Mouse (Mus musculus): ENCODE measurements at regions not wholly inside any gene's neighbourhood (a gene's known extent, or its start where the extent isn't known, plus 50 kb on each side); places are given as distances from the start of the nearest gene placed in this dataset.

DNA sequence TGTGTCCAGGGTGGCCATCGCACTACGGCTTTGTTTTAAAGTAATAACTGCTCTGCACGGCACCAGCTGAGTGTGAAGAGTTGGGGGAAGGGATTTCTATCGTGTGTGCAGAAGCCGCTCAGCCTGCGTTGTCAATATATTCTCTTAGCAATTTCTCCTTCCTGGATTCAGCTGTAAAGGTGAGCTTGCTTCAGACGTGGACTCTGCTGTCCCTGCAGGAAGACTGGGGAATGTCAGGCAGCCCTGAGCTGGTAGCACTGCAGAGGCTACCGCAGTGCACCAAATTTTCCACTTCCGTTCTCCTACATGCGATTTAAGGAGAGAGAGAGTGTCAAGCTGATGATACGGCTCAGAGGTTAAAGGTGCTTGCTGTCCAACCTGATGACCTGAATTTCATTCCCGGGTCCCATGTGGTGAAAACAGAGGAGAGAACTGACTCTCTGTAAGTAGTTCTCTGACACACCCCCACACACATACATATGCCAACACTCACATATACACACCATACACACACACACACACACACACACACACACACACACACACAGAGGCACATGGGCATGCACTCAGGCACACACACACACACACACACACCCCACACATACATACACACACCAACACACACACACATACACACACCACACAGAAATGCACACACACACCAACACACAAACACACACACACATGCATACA, 59.9 kb upstream of the Prelid3b start:
- peak; percentile 18 for DNase-seq

DNA sequence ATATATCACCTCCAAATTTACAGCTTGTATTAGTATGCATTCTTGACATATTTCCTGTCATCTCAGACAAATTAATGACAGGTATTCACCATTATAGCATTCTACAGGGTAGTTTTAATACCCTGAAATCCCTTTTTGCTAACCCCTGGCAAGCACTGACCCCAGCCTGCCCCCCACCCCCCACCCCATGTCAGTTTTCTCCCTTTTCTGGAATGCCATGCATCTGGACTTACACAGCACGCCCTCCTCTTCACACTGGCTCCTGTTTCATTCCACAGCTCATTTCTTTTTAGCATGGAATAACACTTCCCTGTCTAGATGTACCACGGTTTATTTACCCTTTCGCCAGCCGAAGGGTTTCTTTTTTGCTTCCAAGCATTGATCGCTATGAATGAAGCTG, 67.8 kb upstream of the Prelid3b start:
- no peak for DNase-seq

DNA sequence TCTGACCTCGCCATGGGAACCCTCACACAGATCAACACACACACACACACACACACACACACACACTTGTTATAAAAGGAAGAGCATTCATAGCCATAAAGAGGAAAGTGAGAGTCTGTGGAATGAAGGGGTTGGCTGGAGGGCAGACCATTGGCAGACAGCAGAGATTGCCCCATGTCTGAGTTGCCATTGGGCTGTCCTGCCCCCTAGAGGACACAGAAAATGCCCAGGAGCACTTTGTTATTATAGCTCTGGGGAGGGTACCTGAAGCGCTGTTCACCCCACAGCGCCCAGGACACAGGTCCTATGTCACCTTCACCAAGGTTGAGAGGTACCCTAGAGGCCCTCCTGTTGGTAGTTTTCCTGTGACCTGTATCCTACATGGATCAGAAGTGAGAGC, 74.3 kb upstream of the Prelid3b start:
- DNase-seq: peak; percentile 29

- peak; percentile 49 for DNase-seq
These were observed 74.8 kb upstream of the Prelid3b start for GRCm38 (mm10) chr2:174547701-174548100.

DNA sequence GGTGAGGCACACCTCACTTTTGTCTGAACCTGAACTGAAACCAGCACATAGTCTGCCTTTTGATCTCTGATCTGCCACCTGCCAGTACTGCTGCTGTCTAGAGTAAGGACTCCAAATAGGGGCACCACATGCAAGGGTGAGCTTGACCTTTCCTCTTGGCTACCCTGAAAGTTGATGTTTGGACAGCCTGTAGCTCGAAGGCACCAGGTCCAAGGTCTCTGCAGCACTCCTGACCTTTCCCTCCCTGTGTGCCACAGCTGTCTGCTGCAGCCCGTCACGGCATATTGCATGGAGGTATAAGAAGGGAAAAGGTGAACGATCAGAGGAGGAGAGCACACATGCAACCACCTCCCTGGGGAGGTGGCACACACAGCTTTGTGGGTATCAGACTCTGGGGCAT, 75.9 kb upstream of the Prelid3b start:
- peak; percentile 14 for DNase-seq

DNA sequence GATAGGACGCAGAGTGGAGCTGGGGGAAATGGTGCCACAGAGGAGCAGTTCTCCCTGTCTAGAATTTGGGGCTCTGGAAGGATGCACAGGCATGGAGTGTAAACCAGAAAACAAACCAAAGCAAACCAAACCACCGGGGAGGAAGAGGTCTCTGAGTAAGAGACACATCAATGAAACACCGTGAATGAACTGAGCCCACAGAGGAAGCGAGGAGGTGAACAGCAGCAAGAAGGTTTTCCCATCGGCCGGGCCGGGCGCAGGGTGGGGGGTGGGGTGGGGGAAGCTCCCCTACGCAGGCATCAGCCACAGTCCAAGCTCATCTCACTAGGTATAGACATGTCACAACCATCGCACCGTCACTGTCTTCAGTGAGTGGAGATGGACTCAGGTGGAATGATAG, 82.9 kb upstream of the Prelid3b start:
- no peak for DNase-seq

- peak; percentile 30 for DNase-seq
These were observed 81.4 kb upstream of the Zfp831 start for GRCm38 (mm10) chr2:174561828-174562429.

DNA sequence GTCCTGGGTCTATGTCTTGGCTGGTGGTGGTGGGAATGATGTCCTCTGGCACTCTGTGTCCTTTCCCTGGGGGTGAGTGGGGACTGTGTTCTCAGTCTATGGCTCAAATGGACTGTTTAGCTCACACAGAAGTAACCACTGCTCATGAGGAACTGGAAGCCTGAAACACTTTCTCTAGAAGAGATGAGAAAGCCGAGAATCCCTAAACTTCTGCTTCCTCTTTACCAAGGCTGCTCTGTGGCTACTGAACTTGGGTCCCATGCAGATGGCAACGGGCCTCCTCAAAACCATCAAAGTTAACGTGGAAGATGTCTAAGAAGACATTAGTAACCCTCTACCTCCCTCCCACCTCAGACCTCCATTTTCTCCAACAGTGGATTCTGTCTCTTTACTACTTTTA, 79.4 kb upstream of the Zfp831 start:
- no peak for DNase-seq

DNA sequence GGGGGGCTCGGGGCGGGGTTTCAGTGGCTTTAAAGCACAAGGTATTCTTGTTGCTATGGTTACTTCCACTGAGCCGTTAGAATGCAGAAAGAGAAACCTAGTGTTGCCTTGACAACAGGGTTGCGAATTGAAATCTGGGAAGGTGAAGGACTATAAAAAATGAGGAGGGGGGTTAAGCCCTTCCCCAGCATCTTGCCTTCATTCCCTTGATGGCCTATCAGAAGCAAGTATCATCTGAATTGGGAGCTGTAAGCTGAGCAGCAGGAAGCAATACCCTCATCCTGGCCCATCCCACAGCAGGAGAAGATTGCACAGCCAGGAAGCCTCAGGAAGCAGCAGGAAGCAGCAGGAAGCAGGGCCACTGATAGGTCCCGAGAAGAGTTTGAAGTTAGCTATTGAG, 78.5 kb upstream of the Zfp831 start:
- DNase-seq: no peak

DNA sequence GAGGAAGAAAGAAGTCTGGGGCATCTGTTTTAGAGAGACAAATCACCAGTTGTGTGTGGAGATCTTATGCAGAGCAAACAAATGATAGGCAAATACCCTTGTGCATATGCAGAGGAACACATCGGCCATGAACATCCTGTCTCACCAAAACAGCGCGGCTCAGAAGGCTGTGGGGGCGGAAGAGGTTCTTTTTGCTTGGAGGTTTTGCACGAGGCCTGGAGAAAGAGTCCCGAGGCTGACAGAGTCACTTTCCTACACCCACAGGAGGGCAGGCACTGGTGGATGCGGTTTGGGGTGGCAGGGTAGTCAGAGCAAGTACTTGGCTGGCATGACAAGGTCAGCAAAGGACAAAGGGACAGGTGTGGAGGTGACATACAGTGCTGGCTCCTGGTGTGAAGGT, 77.4 kb upstream of the Zfp831 start:
- no peak for DNase-seq

- DNase-seq: peak; percentile 14
These were observed 76.6 kb upstream of the Zfp831 start for GRCm38 (mm10) chr2:174566752-174567151.

DNA sequence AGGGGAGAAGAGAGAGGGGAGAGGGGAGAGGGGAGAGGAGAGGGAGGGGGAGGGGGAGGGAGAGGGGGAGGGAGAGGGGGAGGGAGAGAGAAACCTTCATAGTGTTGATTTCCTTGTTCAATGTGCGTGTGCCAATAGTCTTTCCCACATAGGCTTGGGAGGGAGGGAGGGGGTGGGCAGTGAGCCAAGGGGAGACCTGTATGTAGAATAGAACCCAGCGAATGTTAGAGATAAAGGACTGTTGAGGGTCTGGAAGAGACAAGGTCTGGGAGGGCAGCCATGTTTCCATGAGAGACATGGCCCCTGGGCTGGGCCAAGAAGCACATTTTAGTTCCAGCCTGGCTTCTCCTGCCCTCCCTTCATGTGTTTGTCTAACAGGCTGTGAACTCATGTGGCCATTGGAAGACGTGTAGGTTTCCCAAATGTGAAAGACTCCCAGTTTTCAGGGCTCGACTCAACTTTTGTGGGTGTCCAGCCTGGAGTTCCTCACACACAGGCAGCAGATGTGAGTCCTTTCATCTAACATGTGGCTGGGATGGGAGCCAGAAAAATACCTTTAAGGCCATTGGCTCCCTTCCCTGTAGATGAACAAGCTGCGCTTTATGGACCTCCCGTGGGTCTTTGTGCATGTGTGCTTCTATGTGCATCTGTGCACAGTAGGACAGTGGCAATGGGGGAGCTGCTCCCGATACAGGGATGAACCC, 68.4 kb upstream of the Zfp831 start:
- no peak for DNase-seq

- no peak for DNase-seq
These were observed 67.8 kb upstream of the Zfp831 start for GRCm38 (mm10) chr2:174575546-174575945.

DNA sequence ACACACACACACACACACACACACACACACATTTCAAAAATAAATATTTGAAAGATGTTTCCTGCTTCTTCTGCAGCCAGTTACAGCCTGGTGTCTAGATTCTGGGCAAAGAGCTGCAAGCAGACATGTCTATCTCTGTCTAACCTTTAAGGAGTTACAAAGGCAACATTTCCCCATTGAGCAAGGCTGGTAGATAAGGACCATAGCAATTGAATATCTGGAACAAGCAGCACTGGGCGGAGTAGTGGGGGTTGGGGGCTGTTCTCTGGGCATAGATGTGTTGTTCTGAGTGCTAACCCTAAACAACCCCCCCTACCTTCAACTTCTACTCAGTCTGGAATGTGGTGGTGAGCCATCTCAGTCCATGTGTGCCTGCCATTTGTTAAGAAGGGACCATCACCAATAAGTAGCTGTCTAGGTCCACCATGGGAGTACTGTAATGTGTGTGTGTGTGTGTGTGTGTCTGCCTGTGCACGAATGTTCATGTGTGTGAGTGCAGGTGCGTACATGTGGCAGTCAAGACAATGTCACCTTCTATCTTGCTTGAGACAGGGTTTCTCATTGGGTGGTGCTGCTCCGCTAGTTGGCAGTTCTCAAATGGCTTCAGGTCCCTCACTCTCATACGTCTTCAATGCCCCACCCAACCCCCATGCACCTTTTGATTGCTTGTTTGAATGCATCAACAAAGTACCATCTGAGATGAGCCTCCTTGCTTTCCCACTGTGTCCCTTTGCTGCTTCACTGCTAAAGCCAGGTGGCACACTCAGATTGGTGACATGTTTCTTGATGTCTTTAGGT, 62.2 kb upstream of the Zfp831 start:
- no peak for DNase-seq

DNA sequence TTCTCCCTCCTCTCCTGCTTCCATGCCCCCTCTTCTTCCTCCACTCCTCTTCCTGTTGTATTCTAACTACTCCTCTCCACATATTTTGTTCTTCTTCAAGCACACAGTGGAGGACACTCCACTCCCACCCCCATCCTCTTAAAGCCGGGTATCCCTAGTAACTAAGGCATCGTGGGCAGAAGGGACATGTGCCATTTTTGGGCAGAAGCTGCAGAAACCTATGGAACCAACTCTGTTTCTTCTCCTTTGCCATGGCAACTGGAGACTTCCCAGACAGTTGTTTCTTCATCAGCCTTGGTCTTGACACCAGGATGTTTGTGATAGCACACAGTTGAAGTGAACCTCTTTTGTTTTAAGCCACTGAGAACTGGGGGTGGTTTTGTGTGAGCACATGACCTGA, 59.1 kb upstream of the Zfp831 start:
- no peak for DNase-seq
